Mouse (Mus musculus) urinary bladder, postnatal 4 days (tissue): ENCODE data around the gene Pcdh9.

Experiments used
- DNase-seq, 2 experiments: peaks; one replicate each; pipeline ENCODE4 v3.0.0; 2021 to 2022; ENCODE audit warnings: low spot score in 2 of 2

Pcdh9 gene

DNA sequence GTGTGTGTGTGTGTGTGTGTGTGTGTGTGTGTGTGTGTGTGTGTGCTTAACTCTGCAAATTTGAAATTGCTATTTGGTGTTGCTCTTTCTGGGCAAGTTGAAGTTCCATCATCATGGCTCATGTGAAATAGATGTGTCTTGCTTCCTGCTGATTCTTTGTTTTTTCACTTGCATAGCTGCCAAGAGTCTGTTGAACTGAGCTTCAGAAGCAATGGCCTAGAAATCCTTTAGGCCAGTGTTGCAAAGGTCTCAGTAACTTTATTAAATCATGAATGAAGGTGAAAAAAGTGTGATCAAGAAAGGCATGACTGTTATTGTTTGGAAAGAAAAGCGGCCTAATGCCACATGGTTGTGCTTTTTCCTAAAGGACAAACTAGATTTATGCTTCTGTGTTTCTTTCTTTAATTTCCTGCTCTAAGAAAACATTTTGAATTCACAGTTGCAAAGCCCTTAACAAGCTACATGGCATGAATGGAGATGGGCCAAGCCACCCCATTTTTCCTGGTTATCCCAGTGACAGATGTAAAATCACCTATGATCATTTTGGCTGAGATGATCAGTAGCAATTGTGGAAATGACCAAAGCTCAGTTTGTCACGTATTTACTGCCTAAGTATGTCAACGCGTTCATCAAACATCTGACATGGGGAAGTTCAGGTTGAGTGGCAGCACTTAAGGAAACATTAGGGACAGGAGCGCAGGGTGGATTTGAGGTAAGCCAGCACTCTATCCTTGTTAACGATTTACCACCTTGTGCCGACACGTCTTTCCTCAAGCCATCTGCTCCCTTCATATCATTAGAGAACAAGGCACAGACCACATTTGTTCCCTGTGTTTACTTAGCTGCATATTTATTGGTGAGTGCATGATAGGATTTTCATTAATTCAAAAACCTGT, 850.9 kb downstream of the Pcdh9 start:
- DNase-seq, result no peak

- no peak for DNase-seq
Observed at GRCm38 (mm10) chr14:93009147-93010064, 881.1 kb downstream of the Pcdh9 start.
